Mouse (Mus musculus): Measurements from ENCODE around the gene Fbxl3. TPM values are rescaled to one million over a fixed set of nuclear protein-coding genes. Genes with fewer than 3 reads are reported as not detected.
A peak's percentile ranks its signal among the peaks of the same experiment; 100 is the strongest.

Fbxl3 gene
- polyA plus RNA-seq, 1 experiment from 2014 or later: 13.8 TPM

- Histone ChIP-seq H3K4me1 (no peaks in the 10 kb centered on the region), H3K27me3 (ENCODE audit: poor library complexity, severe bottlenecking) (no peaks in the 10 kb centered on the region), H3K27ac (no peak overlapping the region)
These were observed 44.6 kb downstream of the Fbxl3 start for GRCm38 (mm10) chr14:103054731-103055130.

DNA sequence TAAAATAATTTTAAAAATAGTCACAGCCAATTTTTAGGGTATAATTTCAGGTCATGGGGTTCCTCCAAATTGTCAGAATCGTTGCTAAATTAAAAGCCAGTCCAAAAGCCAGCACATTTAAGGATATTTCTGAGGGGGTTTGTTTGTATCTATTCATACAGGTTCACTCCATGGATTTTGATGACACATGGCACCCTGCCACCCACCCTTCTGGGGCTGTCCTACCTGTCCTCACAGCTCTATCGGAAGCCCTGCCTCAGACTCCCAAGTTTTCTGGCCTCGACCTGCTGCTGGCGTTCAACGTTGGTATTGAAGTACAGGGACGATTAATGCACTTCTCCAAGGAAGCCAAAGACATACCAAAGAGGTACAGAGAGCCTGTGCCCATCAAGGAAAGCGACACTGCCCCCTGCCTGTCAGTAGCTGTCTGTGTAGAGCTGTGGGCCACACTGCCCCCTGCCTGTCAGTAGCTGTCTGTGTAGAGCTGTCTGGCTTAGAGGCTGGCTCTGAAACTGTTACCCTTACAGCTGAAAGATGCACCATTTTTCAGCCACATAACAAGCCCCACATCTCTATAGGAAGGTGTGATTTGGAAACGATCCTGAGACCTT is 48.1 kb downstream of the Fbxl3 start:
- Histone ChIP-seq H3K27ac (no peak overlapping the region), H3K27me3 (ENCODE audit: poor library complexity, severe bottlenecking) (no peaks in the 10 kb centered on the region), H3K4me3 (no peak overlapping the region), H3K4me1 (0 out of 2 replicates have a peak, but pooled peaks cover 5% of the 10 kb centered on the region), H3K9me3 (no peaks in the 10 kb centered on the region), H3K36me3 (replicated peaks) (no peaks in the 10 kb centered on the region)
- DNase-seq (ENCODE audit: extremely low spot score, low spot score): peak; percentile 64
- 37% methylated on average over 8 of the region's 8 CpGs for WGBS

More at GRCm38 (mm10) chr14:103054731-103055130, 44.6 kb downstream of the Fbxl3 start:
- DNase-seq (ENCODE audit: extremely low spot score, low spot score): no peak
- H3K4me3 ChIP-seq: no peak overlapping the region
- H3K9me3 ChIP-seq: no peaks in the 10 kb centered on the region
- 89% methylated on average over 13 of the region's 13 CpGs for WGBS
- no peaks in the 10 kb centered on the region for H3K36me3 ChIP-seq (replicated peaks)

- no peaks in the 10 kb centered on the region for H3K9me3 ChIP-seq
- no peak for DNase-seq (ENCODE audit: extremely low spot score, low spot score)
- no peaks in the 10 kb centered on the region for H3K27me3 ChIP-seq (ENCODE audit: poor library complexity, severe bottlenecking)
- H3K36me3 ChIP-seq (replicated peaks): no peaks in the 10 kb centered on the region
- WGBS: 88% methylated on average over 11 of the region's 11 CpGs
- no peak overlapping the region for H3K4me3 ChIP-seq
- no peak overlapping the region for H3K27ac ChIP-seq
- H3K4me1 ChIP-seq: 0 out of 2 replicates have a peak, but pooled peaks cover 5% of the 10 kb centered on the region
These were observed 50.9 kb downstream of the Fbxl3 start for GRCm38 (mm10) chr14:103048292-103049086.

- 83% methylated on average over 2 of the region's 2 CpGs for WGBS
- Histone ChIP-seq H3K27ac (no peak within 1 kb of the TSS), H3K4me1 (0 out of 2 replicates have a peak, but pooled peaks cover 5% of the 10 kb centered on the region)
These were observed 52.7 kb downstream of the Fbxl3 start, which contains the start of gene Acod1 for GRCm38 (mm10) chr14:103046677-103047076. Gene Acod1, plus strand, starts transcription at chr14:103046977.

DNA sequence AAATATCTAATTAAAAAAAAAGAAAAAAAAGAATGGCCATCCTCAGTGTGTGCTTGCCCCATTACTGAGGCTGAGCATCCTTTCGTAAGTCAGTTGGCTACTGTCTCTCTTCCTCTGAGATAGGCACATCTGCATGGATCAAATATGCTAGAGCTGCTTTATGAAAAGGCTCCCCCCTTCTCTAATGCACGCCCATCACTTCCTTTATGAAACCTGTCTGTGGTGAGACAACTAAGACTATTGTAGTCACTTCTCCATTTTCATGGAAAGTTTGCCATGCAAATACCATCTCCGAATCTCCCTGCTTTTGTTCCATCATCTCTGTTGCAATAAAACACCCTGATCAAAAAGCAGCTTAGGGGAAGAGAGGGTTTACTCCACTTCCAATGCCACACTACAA is 62.4 kb downstream of the Fbxl3 start:
- Histone ChIP-seq H3K27ac (no peak overlapping the region), H3K36me3 (replicated peaks) (no peaks in the 10 kb centered on the region), H3K27me3 (ENCODE audit: poor library complexity, severe bottlenecking) (no peaks in the 10 kb centered on the region), H3K4me3 (no peak overlapping the region), H3K9me3 (no peaks in the 10 kb centered on the region), H3K4me1 (no peaks in the 10 kb centered on the region)
- DNase-seq (ENCODE audit: extremely low spot score, low spot score): no peak
- WGBS: 93% methylated on average over 3 of the region's 3 CpGs

More at GRCm38 (mm10) chr14:103046677-103047076, 52.7 kb downstream of the Fbxl3 start, which contains the start of gene Acod1:
- no peak within 1 kb of the TSS for H3K4me3 ChIP-seq
- H3K9me3 ChIP-seq: no peaks in the 10 kb centered on the region
- no peak for DNase-seq (ENCODE audit: extremely low spot score, low spot score)
- no peaks in the 10 kb centered on the region for H3K27me3 ChIP-seq (ENCODE audit: poor library complexity, severe bottlenecking)
- no peaks in the 10 kb centered on the region for H3K36me3 ChIP-seq (replicated peaks)

GRCm38 (mm10) chr14:103034076-103034475 is 65.3 kb downstream of the Fbxl3 start:
- no peaks in the 10 kb centered on the region for H3K4me1 ChIP-seq
- no peaks in the 10 kb centered on the region for H3K9me3 ChIP-seq
- no peak for DNase-seq (ENCODE audit: extremely low spot score, low spot score)
- H3K27ac ChIP-seq: no peak overlapping the region
- no peak overlapping the region for H3K4me3 ChIP-seq
- H3K27me3 ChIP-seq (ENCODE audit: poor library complexity, severe bottlenecking): no peaks in the 10 kb centered on the region
- 88% methylated on average over 9 of the region's 9 CpGs for WGBS
- no peaks in the 10 kb centered on the region for H3K36me3 ChIP-seq (replicated peaks)

GRCm38 (mm10) chr14:103033271-103033823 is 66.0 kb downstream of the Fbxl3 start:
- no peak for DNase-seq (ENCODE audit: extremely low spot score, low spot score)
- Histone ChIP-seq H3K27ac (no peak overlapping the region), H3K4me1 (no peaks in the 10 kb centered on the region), H3K9me3 (no peaks in the 10 kb centered on the region), H3K27me3 (ENCODE audit: poor library complexity, severe bottlenecking) (no peaks in the 10 kb centered on the region), H3K36me3 (replicated peaks) (no peaks in the 10 kb centered on the region), H3K4me3 (no peak overlapping the region)
- WGBS: 88% methylated on average over 10 of the region's 10 CpGs

Other genes with a start within 250 kb of the Fbxl3 start
- 2.1 and 3.1 TPM in 2 replicates for gene Kctd12, start 116.9 kb downstream of the Fbxl3 start, polyA plus RNA-seq (2016; fragmentation: Nextera tagmentation; extraction: Ambion mirVana)
- not detected in 2 replicates for gene Acod1, start 52.6 kb downstream of the Fbxl3 start, polyA plus RNA-seq (2016; fragmentation: Nextera tagmentation; extraction: Ambion mirVana)
- gene Cln5, start 29.4 kb downstream of the Fbxl3 start, polyA plus RNA-seq (2016; fragmentation: Nextera tagmentation; extraction: Ambion mirVana): 26.2 and 26.5 TPM in 2 replicates
- 15.2 and 17.2 TPM in 2 replicates for gene Mycbp2, start 247.2 kb upstream of the Fbxl3 start, polyA plus RNA-seq (2016; fragmentation: Nextera tagmentation; extraction: Ambion mirVana)

Data from forebrain, embryonic 10.5 days (tissue).